Mouse (Mus musculus) ES-Bruce4 (cell line): ENCODE measurements around the gene Gstm5. TPM values are rescaled to one million over a fixed set of nuclear protein-coding genes. Genes with fewer than 3 reads are reported as not detected.

Experiments
- H3K27ac ChIP-seq: 2 replicates; pipeline ENCODE4 v1.5.1; 2012; ENCODE audit warnings: low read length, inconsistent platforms; ENCODE audit not compliant: insufficient read depth
- H3K27me3 ChIP-seq: 2 replicates; pipeline ENCODE4 v1.6.1; 2012; ENCODE audit warnings: mild to moderate bottlenecking, low read length, inconsistent platforms; ENCODE audit not compliant: control insufficient read depth, poor library complexity, insufficient read depth, severe bottlenecking
- H3K36me3 ChIP-seq: 2 replicates; pipeline ENCODE4 v1.6.1; 2012; ENCODE audit warnings: inconsistent platforms, mild to moderate bottlenecking, low read length, moderate library complexity; ENCODE audit not compliant: control insufficient read depth, poor library complexity, insufficient read depth, severe bottlenecking
- H3K4me1 ChIP-seq: one replicate; pipeline ENCODE4 v1.8.1; 2011; ENCODE audit warnings: low read length; ENCODE audit not compliant: control insufficient read depth, insufficient read depth
- H3K4me3 ChIP-seq: 2 replicates; pipeline ENCODE4 v1.5.1; 2011; ENCODE audit warnings: low read depth, mild to moderate bottlenecking, low read length
- H3K9ac ChIP-seq: 2 replicates; pipeline ENCODE4 v1.6.1; 2012; ENCODE audit warnings: low read depth, mild to moderate bottlenecking, inconsistent platforms; ENCODE audit not compliant: poor library complexity, severe bottlenecking
- H3K9me3 ChIP-seq: replicated peaks from 2 replicates; pipeline ENCODE4 v1.6.1; 2012; ENCODE audit warnings: mild to moderate bottlenecking, low read length, inconsistent platforms; ENCODE audit not compliant: control insufficient read depth, poor library complexity, insufficient read depth, severe bottlenecking
- CTCF ChIP-seq: IDR thresholded peaks from one replicate; pipeline ENCODE4 v1.8.1; 2011; ENCODE audit warnings: low read depth, low read length
- EP300 ChIP-seq: IDR thresholded peaks from 2 replicates; pipeline ENCODE4 v1.6.1; 2011; ENCODE audit warnings: low read depth, low read length; ENCODE audit not compliant: insufficient read depth
- POLR2A ChIP-seq: IDR thresholded peaks from one replicate; pipeline ENCODE4 v1.8.1; 2011; ENCODE audit warnings: low read length; ENCODE audit not compliant: insufficient read depth
- polyA plus RNA-seq: library from polyadenylated mRNA; stranded (reverse); fragments of >200 nt; gene quantifications from 2 replicates; pipeline ENCODE4 v1.2.4, GENCODE M21; 2011; ENCODE audit warnings: low read depth; ENCODE audit not compliant: missing spikeins, insufficient read depth, insufficient read length

Gstm5 gene
- polyA plus RNA-seq, 1 experiment, result 21.3 TPM

DNA sequence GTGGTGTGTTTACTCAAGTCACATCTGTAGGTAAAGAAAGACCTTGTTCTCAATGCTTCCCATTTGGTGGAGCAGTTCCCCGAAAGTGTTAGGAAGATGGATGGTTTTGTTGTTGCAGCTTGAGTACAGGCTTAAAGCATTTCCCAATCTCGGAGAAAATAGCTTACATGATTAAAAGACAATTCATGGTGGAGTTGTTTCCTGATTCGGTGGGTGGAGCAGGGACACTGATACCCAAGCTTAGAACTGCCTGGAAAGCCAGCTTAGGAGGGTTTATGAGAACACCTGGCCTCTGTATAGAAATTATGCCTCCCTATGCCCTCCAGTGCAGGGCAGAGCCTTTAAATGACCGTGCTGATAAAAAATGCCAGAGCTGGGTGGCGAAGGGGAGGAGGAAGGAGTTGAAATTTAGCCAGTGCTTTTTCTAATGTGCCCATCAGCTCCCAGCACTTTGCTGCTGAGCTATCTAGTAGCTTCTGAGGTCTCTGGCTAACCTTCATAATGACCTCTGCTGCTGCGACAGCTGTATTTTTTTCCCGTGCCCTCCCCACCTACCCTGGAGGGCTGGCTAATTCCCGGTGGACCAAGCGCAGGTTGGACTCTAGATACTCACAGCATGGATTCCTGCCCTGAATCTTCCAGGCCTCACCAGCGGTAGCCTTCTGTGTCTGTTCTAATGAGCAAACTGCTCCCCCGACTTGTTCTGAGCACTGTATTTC lies 5.5 kb downstream of the Gstm5 start:
- H3K27me3 ChIP-seq, result no peaks in the 10 kb centered on the region
- H3K27ac ChIP-seq, result no peak overlapping the region
- no peaks in the 10 kb centered on the region for H3K36me3 ChIP-seq
- H3K9me3 ChIP-seq, result no peaks in the 10 kb centered on the region
- H3K4me3 ChIP-seq, result no peak overlapping the region
- no peak overlapping the region for H3K9ac ChIP-seq
- no peak for TF ChIP-seq CTCF
- TF ChIP-seq POLR2A, result no peak
- TF ChIP-seq EP300, result no peak
- H3K4me1 ChIP-seq, result no peaks in the 10 kb centered on the region

DNA sequence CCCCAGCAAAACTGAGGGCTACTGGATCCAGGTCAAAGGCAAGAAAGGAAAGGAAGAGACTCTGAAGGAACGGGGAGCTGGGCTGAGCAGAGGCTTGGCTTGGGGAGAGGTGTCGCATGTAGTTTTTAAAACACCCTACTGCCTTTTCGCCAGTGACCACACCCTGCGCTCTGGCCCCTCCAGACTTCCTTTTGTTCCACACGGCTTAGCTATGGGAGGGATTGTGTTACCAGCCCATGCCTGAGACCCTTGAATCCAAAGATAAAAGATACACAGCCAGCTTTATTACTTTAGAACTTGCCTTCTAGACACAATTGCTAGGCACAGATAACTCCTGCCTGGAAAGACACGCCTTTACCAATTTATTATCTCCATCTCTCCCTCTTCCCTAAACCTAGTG lies 10.3 kb downstream of the Gstm5 start:
- Histone ChIP-seq H3K27me3 (no peaks in the 10 kb centered on the region), H3K36me3 (no peaks in the 10 kb centered on the region), H3K4me1 (no peaks in the 10 kb centered on the region), H3K9me3 (no peaks in the 10 kb centered on the region), H3K4me3 (no peak overlapping the region), H3K27ac (no peak overlapping the region), H3K9ac (no peak overlapping the region)
- TF ChIP-seq CTCF (no peak), EP300 (no peak)

DNA sequence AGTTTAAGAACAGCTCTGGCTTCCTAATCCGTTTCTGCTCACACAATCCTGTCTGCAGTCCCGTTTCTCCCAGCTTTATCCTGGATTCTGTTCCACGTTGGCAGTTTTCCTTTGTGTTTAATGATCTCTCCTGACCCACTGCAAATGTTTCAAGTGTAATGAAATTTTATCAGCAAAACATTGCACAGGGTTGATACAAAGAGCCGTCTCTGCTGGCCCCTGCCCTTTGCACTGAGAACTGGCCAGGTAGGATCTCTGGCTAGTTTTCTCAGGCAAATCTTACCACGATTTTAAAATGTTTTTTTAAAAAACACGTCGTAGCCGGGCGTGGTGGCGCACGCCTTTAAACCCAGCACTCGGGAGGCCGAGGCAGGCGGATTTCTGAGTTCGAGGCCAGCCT lies 21.1 kb downstream of the Gstm5 start:
- Histone ChIP-seq H3K27me3 (no peaks in the 10 kb centered on the region), H3K4me3 (no peak overlapping the region), H3K9ac (no peak overlapping the region), H3K4me1 (no peaks in the 10 kb centered on the region), H3K9me3 (no peaks in the 10 kb centered on the region), H3K27ac (no peak overlapping the region), H3K36me3 (no peaks in the 10 kb centered on the region)
- TF ChIP-seq CTCF (no peak), POLR2A (no peak), EP300 (no peak)

DNA sequence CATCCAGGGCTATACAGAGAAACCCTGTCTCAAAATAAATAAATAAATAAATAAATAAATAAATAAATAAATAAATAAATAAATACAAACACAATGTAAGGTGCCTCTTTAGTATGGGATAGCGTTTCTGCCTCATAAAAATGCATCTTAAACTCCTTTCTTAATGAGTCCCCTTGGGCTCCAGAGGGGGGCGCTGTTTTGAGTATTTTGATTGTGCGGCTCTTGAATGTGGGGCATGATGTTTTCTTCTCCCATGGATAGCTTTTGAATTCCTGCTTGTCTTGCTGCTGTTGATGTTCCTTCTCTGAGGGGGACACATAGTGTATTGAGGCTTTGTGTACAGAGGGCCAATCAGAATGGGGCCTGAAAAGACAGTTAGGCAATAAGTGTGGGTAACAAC lies 21.5 kb downstream of the Gstm5 start:
- Histone ChIP-seq H3K4me3 (no peak overlapping the region), H3K27me3 (no peaks in the 10 kb centered on the region), H3K4me1 (no peaks in the 10 kb centered on the region), H3K9me3 (no peaks in the 10 kb centered on the region), H3K9ac (no peak overlapping the region), H3K36me3 (no peaks in the 10 kb centered on the region), H3K27ac (no peak overlapping the region)
- TF ChIP-seq CTCF (no peak), EP300 (no peak), POLR2A (no peak)

DNA sequence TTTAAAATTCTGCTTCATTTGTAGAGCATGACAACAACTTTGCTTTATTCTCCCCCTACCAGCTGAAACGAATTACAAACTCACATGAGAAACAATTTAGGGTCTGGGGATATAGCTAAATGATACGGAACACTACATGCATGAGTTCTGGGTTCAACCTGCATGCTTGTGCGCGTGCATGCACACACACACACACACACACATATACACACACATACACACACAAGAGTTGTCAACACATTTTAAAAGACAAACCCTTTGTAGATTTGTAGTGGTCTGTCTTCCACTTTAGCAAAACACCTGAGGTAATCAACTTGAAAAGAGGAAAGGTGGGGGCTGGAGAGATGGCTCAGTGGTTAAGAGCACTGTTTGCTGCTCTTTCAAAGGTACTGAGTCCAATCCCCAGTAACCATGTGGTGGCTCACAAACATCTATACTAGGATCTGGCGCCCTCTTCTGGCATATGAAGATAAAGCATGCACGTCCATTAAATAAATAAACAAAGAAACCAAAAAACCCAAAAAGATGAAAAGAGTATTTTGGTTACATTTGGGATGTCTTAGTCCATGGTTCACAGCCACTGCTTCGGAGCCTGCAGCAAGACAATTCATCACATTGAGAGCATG lies 22.3 kb downstream of the Gstm5 start:
- no peaks in the 10 kb centered on the region for H3K9me3 ChIP-seq
- H3K36me3 ChIP-seq, result no peaks in the 10 kb centered on the region
- H3K27me3 ChIP-seq, result no peaks in the 10 kb centered on the region
- H3K4me1 ChIP-seq, result no peaks in the 10 kb centered on the region
- H3K4me3 ChIP-seq, result no peak overlapping the region
- H3K9ac ChIP-seq, result no peak overlapping the region
- TF ChIP-seq CTCF (no peak), POLR2A (no peak), EP300 (no peak)
- H3K27ac ChIP-seq, result no peak overlapping the region

DNA sequence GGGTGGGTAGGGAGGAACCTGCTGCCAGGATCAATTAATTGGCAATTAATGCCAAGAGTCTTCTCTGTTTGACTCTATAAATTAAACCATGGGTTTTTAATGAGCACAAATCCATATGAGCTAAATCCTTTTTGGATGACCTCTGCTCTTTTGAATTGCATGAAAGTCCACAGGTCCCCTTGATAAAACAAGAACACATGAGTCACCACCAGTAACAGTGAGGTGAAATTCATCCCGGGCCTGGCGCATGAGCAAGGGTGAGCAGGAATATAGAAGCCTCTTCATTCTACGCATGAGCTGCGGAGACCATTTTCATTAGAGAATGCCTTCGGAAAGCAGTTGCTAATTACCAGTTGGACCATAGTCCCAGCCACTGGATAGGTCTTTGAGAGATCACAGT lies 24.7 kb downstream of the Gstm5 start:
- Histone ChIP-seq H3K36me3 (no peaks in the 10 kb centered on the region), H3K27me3 (no peaks in the 10 kb centered on the region), H3K27ac (no peak overlapping the region), H3K4me1 (no peaks in the 10 kb centered on the region), H3K4me3 (no peak overlapping the region), H3K9ac (no peak overlapping the region), H3K9me3 (no peaks in the 10 kb centered on the region)
- TF ChIP-seq EP300 (no peak), CTCF (no peak), POLR2A (no peak)
